ENCODE assay signal across 17 mouse cellular contexts in genomic region chr1:37082215-37082464, GRCm38 (mm10). TPM values are rescaled to one million over a fixed set of nuclear protein-coding genes. Genes with fewer than 3 reads are reported as not detected.
A peak's percentile ranks its signal among the peaks of the same experiment; 100 is the strongest.
DNase-seq lines count a peak whose midpoint lies in the region; ATAC-seq and TF ChIP-seq lines count a peak whose summit lies in the region.
"Had no signal": no experiment of that assay in that cellular context is flagged by ENCODE, and none has a peak within 500 bp of the region (broad histone marks: within the 10 kb centered on the region; RNA-seq: fewer than 3 reads in every experiment).

No protein-coding gene starts in this region.

- H3K4me1 ChIP-seq in forebrain, embryonic 12.5 days, result peaks cover 10% of the 10 kb centered on the region
- H3K4me1 ChIP-seq in forebrain, embryonic 10.5 days, result peaks cover 7% of the 10 kb centered on the region; the same call in 1 of the 2 replicates
- H3K4me1 ChIP-seq in heart, adult 2 months (ENCODE audit: control insufficient read depth, insufficient read depth, low read length), result peaks cover 1% of the 10 kb centered on the region
- H3K4me1 ChIP-seq in heart, embryonic 12.5 days (replicated peaks), result no peaks in the 10 kb centered on the region; the same call in 1 of the 2 replicates
- H3K4me1 ChIP-seq in midbrain, embryonic 12.5 days, result 0 out of 2 replicates have a peak, but pooled peaks cover 12% of the 10 kb centered on the region
- H3K4me1 ChIP-seq in midbrain, embryonic 16.5 days (ENCODE audit: control insufficient read depth, insufficient read depth, low read length), result no peaks in the 10 kb centered on the region
- H3K4me1 ChIP-seq: hindbrain, embryonic 15.5 days had no signal

- no peak for TF ChIP-seq CTCF in heart, adult 2 months (IDR thresholded peaks at IDR 0.05)

- no peak overlapping the region for H3K4me2 ChIP-seq in forebrain, embryonic 12.5 days
- H3K4me2 ChIP-seq in heart, embryonic 12.5 days, result no peak overlapping the region
- no peak overlapping the region for H3K4me2 ChIP-seq in midbrain, embryonic 12.5 days (replicated peaks)
- no peak overlapping the region for H3K4me2 ChIP-seq in midbrain, embryonic 16.5 days (ENCODE audit: low read length)
- H3K4me2 ChIP-seq: embryonic facial prominence, embryonic 13.5 days; heart, embryonic 13.5 days; hindbrain, embryonic 15.5 days had no signal

- H3K79me2 ChIP-seq in heart, adult 2 months (replicated peaks; ENCODE audit: control insufficient read depth, insufficient read depth, low read length), result no peaks in the 10 kb centered on the region

- no peaks in the 10 kb centered on the region for H3K9me3 ChIP-seq in forebrain, embryonic 12.5 days
- no peaks in the 10 kb centered on the region for H3K9me3 ChIP-seq in forebrain, embryonic 10.5 days
- 0 out of 2 replicates have a peak, but pooled peaks cover 3% of the 10 kb centered on the region for H3K9me3 ChIP-seq in heart, embryonic 12.5 days (replicated peaks)
- H3K9me3 ChIP-seq in midbrain, embryonic 12.5 days, result no peaks in the 10 kb centered on the region
- no peaks in the 10 kb centered on the region for H3K9me3 ChIP-seq in midbrain, embryonic 16.5 days (replicated peaks; ENCODE audit: control insufficient read depth, low read length, poor library complexity, severe bottlenecking)
- H3K9me3 ChIP-seq: embryonic facial prominence, embryonic 13.5 days; heart, embryonic 13.5 days; hindbrain, embryonic 15.5 days had no signal

- intact Hi-C loops in heart, adult 2 months (cut with DNase I), result no loop called here

- no peak for TF ChIP-seq EP300 in heart, adult 2 months (IDR thresholded peaks at IDR 0.05; ENCODE audit: insufficient read depth, low read depth, low read length)

- H3K4me3 ChIP-seq in forebrain, embryonic 12.5 days (replicated peaks), result no peak overlapping the region
- no peak overlapping the region for H3K4me3 ChIP-seq in forebrain, embryonic 10.5 days
- H3K4me3 ChIP-seq in heart, adult 2 months, result no peak overlapping the region
- H3K4me3 ChIP-seq in heart, embryonic 12.5 days, result no peak overlapping the region
- H3K4me3 ChIP-seq in midbrain, embryonic 12.5 days, result no peak overlapping the region
- H3K4me3 ChIP-seq in midbrain, embryonic 16.5 days (ENCODE audit: low read depth, low read length), result no peak overlapping the region
- H3K4me3 ChIP-seq: embryonic facial prominence, embryonic 13.5 days; heart, embryonic 13.5 days; hindbrain, embryonic 15.5 days had no signal

- no peak for DNase-seq in forebrain, embryonic 10.5 days (ENCODE audit: extremely low spot score, low spot score)
- no peak for DNase-seq in heart, adult 2 months
- no peak for DNase-seq in left cerebral cortex, adult 18-20 months (ENCODE audit: low spot score in 2 of 2)
- DNase-seq: adrenal gland, postnatal 14 days; cerebellum, adult 11-12 months; cerebellum, adult 9-10 months; heart, postnatal 36 days had no signal

- no peaks in the 10 kb centered on the region for H3K36me3 ChIP-seq in forebrain, embryonic 12.5 days (replicated peaks)
- H3K36me3 ChIP-seq in forebrain, embryonic 10.5 days (replicated peaks), result no peaks in the 10 kb centered on the region
- no peaks in the 10 kb centered on the region for H3K36me3 ChIP-seq in heart, adult 2 months (ENCODE audit: control insufficient read depth, insufficient read depth, low read length)
- H3K36me3 ChIP-seq in heart, embryonic 12.5 days, result no peaks in the 10 kb centered on the region
- H3K36me3 ChIP-seq in midbrain, embryonic 12.5 days, result no peaks in the 10 kb centered on the region
- no peaks in the 10 kb centered on the region for H3K36me3 ChIP-seq in midbrain, embryonic 16.5 days (ENCODE audit: control insufficient read depth, insufficient read depth, low read length)
- H3K36me3 ChIP-seq: embryonic facial prominence, embryonic 13.5 days; heart, embryonic 13.5 days; hindbrain, embryonic 15.5 days had no signal

- peak overlapping the region; percentile 65 for H3K27ac ChIP-seq in forebrain, embryonic 12.5 days
- H3K27ac ChIP-seq in forebrain, embryonic 10.5 days, result no peak overlapping the region
- peak overlapping the region; percentile 26; the same call in 1 of the 2 replicates for H3K27ac ChIP-seq in heart, adult 2 months
- no peak overlapping the region for H3K27ac ChIP-seq in heart, embryonic 12.5 days (ENCODE audit: poor library complexity, severe bottlenecking)
- H3K27ac ChIP-seq in midbrain, embryonic 12.5 days (replicated peaks), result peak overlapping the region; percentile 56; the same call in 1 of the 2 replicates
- no peak overlapping the region for H3K27ac ChIP-seq in midbrain, embryonic 16.5 days (ENCODE audit: low read length)
- H3K27ac ChIP-seq: embryonic facial prominence, embryonic 13.5 days; heart, embryonic 13.5 days; hindbrain, embryonic 15.5 days had no signal

- H3K27me3 ChIP-seq in forebrain, embryonic 12.5 days, result no peaks in the 10 kb centered on the region
- H3K27me3 ChIP-seq in forebrain, embryonic 10.5 days (ENCODE audit: poor library complexity, severe bottlenecking), result no peaks in the 10 kb centered on the region
- no peaks in the 10 kb centered on the region for H3K27me3 ChIP-seq in heart, adult 2 months (ENCODE audit: control insufficient read depth, insufficient read depth, low read length)
- no peaks in the 10 kb centered on the region for H3K27me3 ChIP-seq in heart, embryonic 12.5 days (replicated peaks)
- H3K27me3 ChIP-seq in midbrain, embryonic 12.5 days, result no peaks in the 10 kb centered on the region
- no peaks in the 10 kb centered on the region for H3K27me3 ChIP-seq in midbrain, embryonic 16.5 days (ENCODE audit: control insufficient read depth, insufficient read depth, low read depth, low read length)
- H3K27me3 ChIP-seq: embryonic facial prominence, embryonic 13.5 days; heart, embryonic 13.5 days; hindbrain, embryonic 15.5 days had no signal

- no peak for TF ChIP-seq POLR2A in heart, adult 2 months (IDR thresholded peaks at IDR 0.05; ENCODE audit: insufficient read depth, low read depth, low read length)

- no peak overlapping the region for H3K9ac ChIP-seq in forebrain, embryonic 12.5 days
- no peak overlapping the region for H3K9ac ChIP-seq in heart, adult 2 months (ENCODE audit: low read depth, low read length)
- no peak overlapping the region for H3K9ac ChIP-seq in heart, embryonic 12.5 days
- H3K9ac ChIP-seq in midbrain, embryonic 12.5 days (replicated peaks), result no peak overlapping the region
- no peak overlapping the region for H3K9ac ChIP-seq in midbrain, embryonic 16.5 days (ENCODE audit: low read depth, low read length)
- H3K9ac ChIP-seq: embryonic facial prominence, embryonic 13.5 days; heart, embryonic 13.5 days; hindbrain, embryonic 15.5 days had no signal

- 84% methylated on average over 2 of the region's 2 CpGs for WGBS in forebrain, embryonic 12.5 days
- WGBS in forebrain, embryonic 10.5 days, result 87% methylated on average over 2 of the region's 2 CpGs
- 90% methylated on average over 2 of the region's 2 CpGs for WGBS in heart, adult 2 months
- WGBS in heart, embryonic 12.5 days, result 72% methylated on average over 2 of the region's 2 CpGs
- WGBS in midbrain, embryonic 12.5 days, result 77% methylated on average over 2 of the region's 2 CpGs
- 76% methylated on average over 2 of the region's 2 CpGs for WGBS in midbrain, embryonic 16.5 days

- ATAC-seq in forebrain, embryonic 12.5 days (ENCODE audit: low FRiP score), result no peak
- no peak for ATAC-seq in heart, embryonic 12.5 days (ENCODE audit: insufficient number of reproducible peaks, low FRiP score)
- ATAC-seq in midbrain, embryonic 12.5 days (ENCODE audit: low FRiP score, low read depth), result no peak
- no peak for ATAC-seq in midbrain, embryonic 16.5 days
- ATAC-seq: activated CD4-positive, CD25-positive, alpha-beta regulatory T cell, adult 4 months; Patski had no signal

RNA-seq across cellular contexts. Expression of gene Vwa3b, which starts 55.7 kb away (rescaled TPM):
- 0.82 and 1.8 TPM in 2 replicates for polyA plus RNA-seq in forebrain, embryonic 12.5 days (2016; fragmentation: Nextera tagmentation; extraction: Ambion mirVana)
- polyA plus RNA-seq in forebrain, embryonic 10.5 days (2016; fragmentation: Nextera tagmentation; extraction: Ambion mirVana), result 0.16 TPM in 1 of 2 replicates, not detected in the other
- 1 to 10 TPM in 1 of 2 experiments, under 1 TPM in 1; 0.13 to 1.0 TPM for total RNA-seq in heart, adult 2 months (2021)
- polyA plus RNA-seq in heart, adult 2 months (2012; rRNA removed), result 0.35 and 0.43 TPM in 2 replicates
- polyA plus RNA-seq in heart, embryonic 12.5 days (2016; fragmentation: Nextera tagmentation; extraction: Ambion mirVana), result 0.09 TPM in 1 of 2 replicates, not detected in the other
- polyA plus RNA-seq in midbrain, embryonic 12.5 days (2016; fragmentation: Nextera tagmentation; extraction: Ambion mirVana), result 0.43 and 0.68 TPM in 2 replicates
- 0.99 and 1.6 TPM in 2 replicates for polyA plus RNA-seq in midbrain, embryonic 16.5 days (2015; fragmentation: Nextera tagmentation; extraction: Ambion mirVana)
- 1 to 10 TPM in 1 of 2 experiments, under 1 TPM in 1; 0.91 to 1.7 TPM for total RNA-seq in left cerebral cortex, adult 18-20 months (2021)
- polyA plus RNA-seq: C2C12, Patski had no signal

Comparison
In these comparisons a context has a peak if more than half of its experiments do, and no peak if none do; other contexts are left out.
1. H3K27ac ChIP-seq: peak in forebrain, embryonic 12.5 days (single experiment), heart, adult 2 months (single experiment) and midbrain, embryonic 12.5 days (single experiment); none in forebrain, embryonic 10.5 days (single experiment), heart, embryonic 12.5 days (single experiment) and midbrain, embryonic 16.5 days (single experiment).